Mouse (Mus musculus): ENCODE results near the gene Mindy3. TPM values are rescaled to one million over a fixed set of nuclear protein-coding genes. Genes with fewer than 3 reads are reported as not detected.

Gene Mindy3
- polyA plus RNA-seq, 1 experiment from 2014 or later: 28.1 TPM

- no peaks in the 10 kb centered on the region for H3K9me3 ChIP-seq (ENCODE audit: control insufficient read depth, low read length)
- H3K4me3 ChIP-seq (ENCODE audit: low read depth, low read length): no peak overlapping the region
- H3K27me3 ChIP-seq (replicated peaks; ENCODE audit: control insufficient read depth, insufficient read depth, low read length): no peaks in the 10 kb centered on the region
- whole genome bisulfite sequencing: 100% methylated on average over 1 of the region's 1 CpGs
- ATAC-seq (ENCODE audit: low read depth) (no peak), DNase-seq (ENCODE audit: low spot score) (no peak)
- no peaks in the 10 kb centered on the region for H3K4me1 ChIP-seq (ENCODE audit: control insufficient read depth, insufficient read depth, low read length)
- H3K27ac ChIP-seq (replicated peaks; ENCODE audit: low read depth, low read length): no peak overlapping the region
- no peak overlapping the region for H3K4me2 ChIP-seq (ENCODE audit: low read depth, low read length)
- no peak overlapping the region for H3K9ac ChIP-seq (ENCODE audit: low read depth, low read length)
- 0 out of 2 replicates have a peak, but pooled peaks cover 6% of the 10 kb centered on the region for H3K36me3 ChIP-seq (ENCODE audit: control insufficient read depth, insufficient read depth, low read length)
These were observed 34.9 kb downstream of the Mindy3 start for GRCm38 (mm10) chr2:12384389-12384788.

GRCm38 (mm10) chr2:12382650-12383049, 36.6 kb downstream of the Mindy3 start:
- DNase-seq (ENCODE audit: low spot score): no peak
- ATAC-seq (ENCODE audit: low read depth): no peak
- H3K9me3 ChIP-seq (ENCODE audit: control insufficient read depth, low read length): no peaks in the 10 kb centered on the region
- 0 out of 2 replicates have a peak, but pooled peaks cover 6% of the 10 kb centered on the region for H3K36me3 ChIP-seq (ENCODE audit: control insufficient read depth, insufficient read depth, low read length)
- no peaks in the 10 kb centered on the region for H3K27me3 ChIP-seq (replicated peaks; ENCODE audit: control insufficient read depth, insufficient read depth, low read length)
- H3K4me1 ChIP-seq (ENCODE audit: control insufficient read depth, insufficient read depth, low read length): no peaks in the 10 kb centered on the region
- H3K9ac ChIP-seq (ENCODE audit: low read depth, low read length): no peak overlapping the region
- H3K4me2 ChIP-seq (ENCODE audit: low read depth, low read length): no peak overlapping the region
- no peak overlapping the region for H3K4me3 ChIP-seq (ENCODE audit: low read depth, low read length)
- H3K27ac ChIP-seq (replicated peaks; ENCODE audit: low read depth, low read length): no peak overlapping the region
- 72% methylated on average over 4 of the region's 4 CpGs for WGBS

GRCm38 (mm10) chr2:12380233-12380632, 39.0 kb downstream of the Mindy3 start:
- H3K27me3 ChIP-seq (replicated peaks; ENCODE audit: control insufficient read depth, insufficient read depth, low read length): no peaks in the 10 kb centered on the region
- no peaks in the 10 kb centered on the region for H3K4me1 ChIP-seq (ENCODE audit: control insufficient read depth, insufficient read depth, low read length)
- no peak overlapping the region for H3K4me3 ChIP-seq (ENCODE audit: low read depth, low read length)
- no peak overlapping the region for H3K27ac ChIP-seq (replicated peaks; ENCODE audit: low read depth, low read length)
- H3K9ac ChIP-seq (ENCODE audit: low read depth, low read length): no peak overlapping the region
- H3K4me2 ChIP-seq (ENCODE audit: low read depth, low read length): no peak overlapping the region
- 0 out of 2 replicates have a peak, but pooled peaks cover 3% of the 10 kb centered on the region for H3K36me3 ChIP-seq (ENCODE audit: control insufficient read depth, insufficient read depth, low read length)
- DNase-seq (ENCODE audit: low spot score) (peak; percentile 13), ATAC-seq (ENCODE audit: low read depth) (peak; percentile 26; the same call in 1 of the 2 replicates)
- 20% methylated on average over 2 of the region's 2 CpGs for WGBS
- no peaks in the 10 kb centered on the region for H3K9me3 ChIP-seq (ENCODE audit: control insufficient read depth, low read length)

GRCm38 (mm10) chr2:12378591-12378990, 40.7 kb downstream of the Mindy3 start:
- Histone ChIP-seq H3K36me3 (ENCODE audit: control insufficient read depth, insufficient read depth, low read length) (no peaks in the 10 kb centered on the region), H3K4me1 (ENCODE audit: control insufficient read depth, insufficient read depth, low read length) (no peaks in the 10 kb centered on the region), H3K27me3 (replicated peaks; ENCODE audit: control insufficient read depth, insufficient read depth, low read length) (no peaks in the 10 kb centered on the region), H3K9ac (ENCODE audit: low read depth, low read length) (no peak overlapping the region), H3K4me3 (ENCODE audit: low read depth, low read length) (no peak overlapping the region), H3K9me3 (ENCODE audit: control insufficient read depth, low read length) (no peaks in the 10 kb centered on the region), H3K4me2 (ENCODE audit: low read depth, low read length) (no peak overlapping the region), H3K27ac (replicated peaks; ENCODE audit: low read depth, low read length) (no peak overlapping the region)
- ATAC-seq (ENCODE audit: low read depth) (no peak), DNase-seq (ENCODE audit: low spot score) (no peak)
- 95% methylated on average over 5 of the region's 5 CpGs for WGBS

- no peaks in the 10 kb centered on the region for H3K36me3 ChIP-seq (ENCODE audit: control insufficient read depth, insufficient read depth, low read length)
- no peak overlapping the region for H3K4me3 ChIP-seq (ENCODE audit: low read depth, low read length)
- no peaks in the 10 kb centered on the region for H3K4me1 ChIP-seq (ENCODE audit: control insufficient read depth, insufficient read depth, low read length)
- H3K9me3 ChIP-seq (ENCODE audit: control insufficient read depth, low read length): no peaks in the 10 kb centered on the region
- no peak overlapping the region for H3K27ac ChIP-seq (replicated peaks; ENCODE audit: low read depth, low read length)
- H3K27me3 ChIP-seq (replicated peaks; ENCODE audit: control insufficient read depth, insufficient read depth, low read length): no peaks in the 10 kb centered on the region
- no peak overlapping the region for H3K4me2 ChIP-seq (ENCODE audit: low read depth, low read length)
- no peak for ATAC-seq (ENCODE audit: low read depth)
- DNase-seq (ENCODE audit: low spot score): no peak
- H3K9ac ChIP-seq (ENCODE audit: low read depth, low read length): no peak overlapping the region
- 65% methylated on average over 1 of the region's 1 CpGs for WGBS
These were observed 42.2 kb downstream of the Mindy3 start for GRCm38 (mm10) chr2:12377024-12377423.

GRCm38 (mm10) chr2:12372883-12373282, 46.4 kb downstream of the Mindy3 start:
- Histone ChIP-seq H3K9me3 (ENCODE audit: control insufficient read depth, low read length) (no peaks in the 10 kb centered on the region), H3K4me1 (ENCODE audit: control insufficient read depth, insufficient read depth, low read length) (no peaks in the 10 kb centered on the region), H3K27me3 (replicated peaks; ENCODE audit: control insufficient read depth, insufficient read depth, low read length) (no peaks in the 10 kb centered on the region), H3K36me3 (ENCODE audit: control insufficient read depth, insufficient read depth, low read length) (no peaks in the 10 kb centered on the region), H3K9ac (ENCODE audit: low read depth, low read length) (no peak overlapping the region), H3K27ac (replicated peaks; ENCODE audit: low read depth, low read length) (no peak overlapping the region), H3K4me2 (ENCODE audit: low read depth, low read length) (no peak overlapping the region), H3K4me3 (ENCODE audit: low read depth, low read length) (no peak overlapping the region)
- ATAC-seq (ENCODE audit: low read depth) (no peak), DNase-seq (ENCODE audit: low spot score) (no peak)
- WGBS: 93% methylated on average over 2 of the region's 2 CpGs

- Histone ChIP-seq H3K4me3 (ENCODE audit: low read depth, low read length) (no peak overlapping the region), H3K9ac (ENCODE audit: low read depth, low read length) (no peak overlapping the region), H3K4me1 (ENCODE audit: control insufficient read depth, insufficient read depth, low read length) (no peaks in the 10 kb centered on the region), H3K4me2 (ENCODE audit: low read depth, low read length) (no peak overlapping the region), H3K27me3 (replicated peaks; ENCODE audit: control insufficient read depth, insufficient read depth, low read length) (no peaks in the 10 kb centered on the region), H3K36me3 (ENCODE audit: control insufficient read depth, insufficient read depth, low read length) (0 out of 2 replicates have a peak, but pooled peaks cover 3% of the 10 kb centered on the region), H3K9me3 (ENCODE audit: control insufficient read depth, low read length) (no peaks in the 10 kb centered on the region), H3K27ac (replicated peaks; ENCODE audit: low read depth, low read length) (no peak overlapping the region)
- DNase-seq (ENCODE audit: low spot score): no peak
- no peak for ATAC-seq (ENCODE audit: low read depth)
- 91% methylated on average over 4 of the region's 4 CpGs for WGBS
These were observed 47.9 kb downstream of the Mindy3 start for GRCm38 (mm10) chr2:12371401-12371800.

GRCm38 (mm10) chr2:12368451-12368850, 50.8 kb downstream of the Mindy3 start:
- H3K4me3 ChIP-seq (ENCODE audit: low read depth, low read length): no peak overlapping the region
- H3K4me1 ChIP-seq (ENCODE audit: control insufficient read depth, insufficient read depth, low read length): no peaks in the 10 kb centered on the region
- DNase-seq (ENCODE audit: low spot score) (no peak), ATAC-seq (ENCODE audit: low read depth) (no peak)
- no peaks in the 10 kb centered on the region for H3K9me3 ChIP-seq (ENCODE audit: control insufficient read depth, low read length)
- H3K36me3 ChIP-seq (ENCODE audit: control insufficient read depth, insufficient read depth, low read length): peaks cover 10% of the 10 kb centered on the region; the same call in 1 of the 2 replicates
- H3K9ac ChIP-seq (ENCODE audit: low read depth, low read length): no peak overlapping the region
- 75% methylated on average over 2 of the region's 2 CpGs for WGBS
- no peaks in the 10 kb centered on the region for H3K27me3 ChIP-seq (replicated peaks; ENCODE audit: control insufficient read depth, insufficient read depth, low read length)
- H3K27ac ChIP-seq (replicated peaks; ENCODE audit: low read depth, low read length): no peak overlapping the region
- no peak overlapping the region for H3K4me2 ChIP-seq (ENCODE audit: low read depth, low read length)

GRCm38 (mm10) chr2:12368016-12368415, 51.3 kb downstream of the Mindy3 start:
- DNase-seq (ENCODE audit: low spot score): no peak
- no peaks in the 10 kb centered on the region for H3K4me1 ChIP-seq (ENCODE audit: control insufficient read depth, insufficient read depth, low read length)
- H3K9ac ChIP-seq (ENCODE audit: low read depth, low read length): no peak overlapping the region
- no peaks in the 10 kb centered on the region for H3K9me3 ChIP-seq (ENCODE audit: control insufficient read depth, low read length)
- no peak overlapping the region for H3K4me3 ChIP-seq (ENCODE audit: low read depth, low read length)
- H3K27me3 ChIP-seq (replicated peaks; ENCODE audit: control insufficient read depth, insufficient read depth, low read length): no peaks in the 10 kb centered on the region
- ATAC-seq (ENCODE audit: low read depth): no peak
- H3K27ac ChIP-seq (replicated peaks; ENCODE audit: low read depth, low read length): no peak overlapping the region
- H3K4me2 ChIP-seq (ENCODE audit: low read depth, low read length): no peak overlapping the region
- H3K36me3 ChIP-seq (ENCODE audit: control insufficient read depth, insufficient read depth, low read length): peaks cover 13% of the 10 kb centered on the region; the same call in 1 of the 2 replicates
- WGBS: 72% methylated on average over 1 of the region's 1 CpGs
